Mouse (Mus musculus): ENCODE results near the gene Hexim1. TPM values are rescaled to one million over a fixed set of nuclear protein-coding genes. Genes with fewer than 3 reads are reported as not detected.

Gene Hexim1
- polyA plus RNA-seq (2015; fragmentation: Nextera tagmentation; extraction: Ambion mirVana), result 5.5 and 6.1 TPM in 2 replicates

DNA sequence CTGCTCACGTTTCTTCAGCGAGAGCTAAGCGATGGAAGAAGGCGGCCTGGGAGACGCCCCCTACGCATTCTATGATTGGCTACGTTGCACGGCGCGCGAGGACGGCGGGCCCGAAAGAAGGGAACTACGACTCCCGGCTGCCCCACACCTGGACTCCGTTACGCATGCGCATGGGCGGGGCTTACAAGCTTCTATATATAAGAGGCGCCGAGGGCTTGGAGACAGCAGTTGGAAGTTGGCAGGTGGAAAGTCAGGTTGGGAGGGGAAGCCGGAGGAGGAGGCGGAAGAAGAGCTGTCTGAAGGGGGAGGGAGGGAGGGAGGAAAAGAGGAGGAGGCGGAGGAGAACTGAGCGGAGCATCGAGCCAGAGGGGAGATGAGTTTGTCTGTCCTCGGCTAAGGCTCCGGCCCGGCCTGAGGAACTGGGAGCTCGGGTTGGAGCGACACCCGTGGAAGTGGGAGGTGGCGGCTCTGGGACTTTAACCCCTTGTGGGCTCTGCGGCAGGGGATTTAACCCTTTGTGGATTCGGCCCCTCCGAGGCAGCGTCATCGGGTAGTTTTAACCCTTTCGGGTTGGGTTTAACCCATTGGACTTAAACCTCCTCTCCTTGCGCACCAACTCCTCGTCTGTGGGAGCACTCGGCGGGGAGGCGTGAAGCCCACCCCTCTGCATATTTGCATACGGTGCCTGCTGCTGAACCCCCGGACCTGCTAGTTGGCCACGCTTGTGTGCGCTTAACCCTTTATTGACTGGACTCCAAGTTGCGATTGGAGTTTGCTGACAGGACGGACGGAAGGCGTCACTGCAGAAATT is at the start of gene Hexim1:
TSS of gene Hexim1 (plus strand) at position 224 of the 811 bp plus-strand sequence.

DNA sequence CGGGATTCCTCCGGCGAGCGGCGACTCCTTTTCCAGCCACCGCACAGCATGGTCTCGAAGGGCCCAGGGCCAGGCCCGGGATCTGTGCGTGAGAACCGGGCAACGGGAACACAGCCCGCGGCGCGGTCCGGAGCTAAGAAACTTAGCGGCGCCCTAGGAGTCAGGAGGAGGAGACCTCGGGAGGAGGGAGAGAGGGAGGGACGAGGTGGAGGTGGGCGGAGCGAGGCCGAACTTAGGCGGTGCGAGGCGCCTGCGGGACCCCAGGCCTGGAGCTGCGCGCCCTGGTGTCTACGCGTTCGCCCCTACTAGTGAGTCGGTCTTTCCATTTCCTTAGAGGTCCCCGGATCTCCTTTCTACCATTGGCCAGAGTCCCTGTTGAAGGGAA is 14.6 kb upstream of the Hexim1 start, which contains the start of the genes Plcd3 and Acbd4:
TSS of gene Plcd3 (minus strand) at position 178 of the 385 bp plus-strand sequence.
TSS of gene Acbd4 (plus strand) at position 202 of the 385 bp plus-strand sequence.

DNA sequence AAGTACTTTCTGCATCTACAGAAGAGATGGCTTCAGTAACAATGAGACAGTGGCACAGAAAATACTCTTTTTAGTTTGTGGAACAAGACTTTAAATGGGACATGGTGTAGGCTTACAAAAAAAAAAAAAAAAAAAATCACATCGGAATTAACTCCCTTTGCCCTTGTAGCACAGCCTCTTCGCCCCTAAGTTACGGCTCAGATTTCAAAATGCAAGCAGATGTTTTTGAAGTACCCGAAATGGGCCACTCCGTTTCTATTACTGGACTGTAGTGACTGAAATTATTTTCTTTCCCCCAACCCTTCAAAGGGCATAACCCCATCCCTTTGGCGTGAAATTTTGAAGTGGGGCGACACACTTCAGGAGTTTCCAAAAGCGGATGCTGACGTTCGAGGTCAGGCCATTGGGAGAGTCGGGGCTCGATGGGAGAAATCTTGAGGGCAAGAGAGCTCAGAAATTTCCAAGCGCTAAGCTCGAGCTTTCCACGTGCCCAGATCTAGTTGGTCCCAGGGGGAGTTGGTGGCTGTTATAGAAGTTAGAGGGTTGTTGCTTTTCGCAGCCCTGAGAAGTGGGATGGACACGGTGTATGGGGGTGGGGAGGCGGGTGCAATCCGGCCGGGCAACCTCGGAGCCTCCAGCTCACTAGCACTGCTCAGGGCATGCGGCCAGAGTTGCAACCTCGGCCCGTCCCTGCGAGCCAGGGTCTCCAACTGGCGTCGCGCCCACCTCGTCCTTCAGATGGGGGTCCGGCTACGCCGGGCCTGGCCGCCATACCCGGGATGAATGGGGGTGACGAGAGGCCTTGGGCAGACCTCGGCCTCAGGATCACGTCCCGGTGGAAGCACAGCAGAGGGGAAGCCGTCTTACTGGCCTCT is 15.9 kb downstream of the Hexim1 start, which contains the start of gene Hexim2:
TSS of gene Hexim2 (plus strand) at position 729 of the 875 bp plus-strand sequence.

Other genes starting within 250 kb of the Hexim1 start
- 49.2 and 50.3 TPM in 2 replicates for gene Eftud2, start 235.2 kb upstream of the Hexim1 start, polyA plus RNA-seq (2015; fragmentation: Nextera tagmentation; extraction: Ambion mirVana)
- 0.17 and 0.21 TPM in 2 replicates for gene Ccdc103, start 235.0 kb upstream of the Hexim1 start, polyA plus RNA-seq (2015; fragmentation: Nextera tagmentation; extraction: Ambion mirVana)
- gene Fam187a, start 231.1 kb upstream of the Hexim1 start, polyA plus RNA-seq (2015; fragmentation: Nextera tagmentation; extraction: Ambion mirVana), result not detected in 2 replicates
- 0.11 and 0.14 TPM in 2 replicates for gene Gfap, start 215.3 kb upstream of the Hexim1 start, polyA plus RNA-seq (2015; fragmentation: Nextera tagmentation; extraction: Ambion mirVana)
- gene Kif18b, start 191.1 kb upstream of the Hexim1 start, polyA plus RNA-seq (2015; fragmentation: Nextera tagmentation; extraction: Ambion mirVana), result 1.4 and 2.1 TPM in 2 replicates
- 0.45 and 0.55 TPM in 2 replicates for gene C1ql1, start 169.5 kb upstream of the Hexim1 start, polyA plus RNA-seq (2015; fragmentation: Nextera tagmentation; extraction: Ambion mirVana)
- 40.2 and 42.3 TPM in 2 replicates for gene Nmt1, start 88.0 kb upstream of the Hexim1 start, polyA plus RNA-seq (2015; fragmentation: Nextera tagmentation; extraction: Ambion mirVana)
- gene Dcakd, start 87.9 kb upstream of the Hexim1 start, polyA plus RNA-seq (2015; fragmentation: Nextera tagmentation; extraction: Ambion mirVana), result 46.0 and 51.7 TPM in 2 replicates
- 2.5 and 2.6 TPM in 2 replicates for gene Plcd3, start 14.6 kb upstream of the Hexim1 start, polyA plus RNA-seq (2015; fragmentation: Nextera tagmentation; extraction: Ambion mirVana)
- gene Acbd4, start 14.5 kb upstream of the Hexim1 start, polyA plus RNA-seq (2015; fragmentation: Nextera tagmentation; extraction: Ambion mirVana), result 21.2 and 50.0 TPM in 2 replicates
- gene Hexim2, start 16.2 kb downstream of the Hexim1 start, polyA plus RNA-seq (2015; fragmentation: Nextera tagmentation; extraction: Ambion mirVana), result 9.1 and 10.1 TPM in 2 replicates
- 0.90 and 1.9 TPM in 2 replicates for gene Fmnl1, start 54.9 kb downstream of the Hexim1 start, polyA plus RNA-seq (2015; fragmentation: Nextera tagmentation; extraction: Ambion mirVana)
- gene 1700023F06Rik, start 92.3 kb downstream of the Hexim1 start, polyA plus RNA-seq (2015; fragmentation: Nextera tagmentation; extraction: Ambion mirVana), result not detected in 2 replicates
- 0.12 TPM in 1 of 2 replicates, not detected in the other for gene Spata32, start 102.2 kb downstream of the Hexim1 start, polyA plus RNA-seq (2015; fragmentation: Nextera tagmentation; extraction: Ambion mirVana)
- gene Map3k14, start 151.2 kb downstream of the Hexim1 start, polyA plus RNA-seq (2015; fragmentation: Nextera tagmentation; extraction: Ambion mirVana), result 3.1 and 3.3 TPM in 2 replicates
- gene Arhgap27, start 247.5 kb downstream of the Hexim1 start, polyA plus RNA-seq (2015; fragmentation: Nextera tagmentation; extraction: Ambion mirVana), result 4.2 and 4.4 TPM in 2 replicates

Measured in skeletal muscle tissue, postnatal 0 days (tissue).